Mouse (Mus musculus): Measurements from ENCODE around the gene Eno3.

DNA sequence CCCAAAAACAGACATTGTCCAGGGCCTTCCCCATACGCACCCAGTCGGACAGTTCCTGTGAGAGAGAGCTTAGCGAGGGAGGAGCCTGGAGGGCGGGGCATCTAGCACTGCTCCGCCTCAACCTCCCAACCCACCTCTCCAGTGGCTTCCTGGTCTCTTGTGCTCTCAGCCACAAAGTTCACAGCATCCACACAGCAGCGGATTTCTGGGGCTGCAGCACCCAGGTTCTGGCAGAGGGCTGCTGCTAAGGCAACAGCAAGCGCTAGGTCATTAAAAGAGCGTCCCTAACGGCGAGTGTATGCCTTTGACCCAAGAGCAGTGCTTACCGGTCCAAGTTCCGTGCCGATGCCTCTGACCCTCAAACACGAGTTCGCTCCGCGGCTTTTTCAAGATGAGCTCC is 41.9 kb upstream of the Eno3 start:
- no peak for TF ChIP-seq CTCF (IDR thresholded peaks at IDR 0.05; ENCODE audit: control insufficient read depth, insufficient read depth, insufficient read length)
- no peak for TF ChIP-seq MAX (IDR thresholded peaks at IDR 0.05)
- TF ChIP-seq USF1 (IDR thresholded peaks at IDR 0.05; ENCODE audit: low read depth) = no peak
- no peak for TF ChIP-seq MYOD1 (IDR thresholded peaks at IDR 0.05; ENCODE audit: control insufficient read depth, insufficient read length, low read depth)
- no peak for TF ChIP-seq FOSL1 (IDR thresholded peaks at IDR 0.05; ENCODE audit: insufficient read depth, low read length, poor library complexity, severe bottlenecking)

Measured in C2C12 (cell line).